Mouse (Mus musculus) cortical plate, adult 2 months (tissue): ENCODE measurements around the gene Kctd11.

Source experiments
- CTCF ChIP-seq: fragments of 200-500 bp; IDR thresholded peaks from 2 replicates; pipeline ENCODE4 v1.5.1; 2011; ENCODE audit warnings: mild to moderate bottlenecking, control low read depth, low read length; ENCODE audit not compliant: insufficient read depth; ENCODE audit errors: extremely low read depth
- POLR2A ChIP-seq: fragments of 200-500 bp; IDR thresholded peaks from 2 replicates; pipeline ENCODE4 v1.6.1; 2011; ENCODE audit warnings: mild to moderate bottlenecking, low read length, control low read depth; ENCODE audit not compliant: insufficient read depth; ENCODE audit errors: extremely low read depth

DNA sequence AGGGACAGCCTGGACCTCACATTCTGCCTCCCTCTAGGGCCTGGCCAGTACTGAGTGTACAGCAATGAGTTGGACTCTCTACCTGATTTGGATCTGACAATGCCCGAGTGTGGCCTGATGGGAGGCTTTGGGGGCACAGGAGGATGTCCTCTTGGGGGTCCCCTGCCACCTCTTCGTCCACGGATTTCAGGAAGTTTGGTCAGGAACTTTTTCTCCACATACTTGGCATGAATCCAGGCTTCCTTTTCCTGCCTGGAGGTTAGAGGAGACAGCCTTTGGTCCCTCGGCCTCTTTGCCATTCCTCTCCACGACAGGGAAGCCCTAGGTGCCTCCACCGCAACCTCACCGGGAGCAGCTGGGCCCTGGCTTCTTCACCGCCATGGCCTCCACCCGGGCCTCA, 3.0 kb upstream of the Kctd11 start:
- TF ChIP-seq CTCF (no peak), POLR2A (no peak)
